Mouse (Mus musculus): Measurements from ENCODE around the gene Etv6.

GRCm38 (mm10) chr6:134086351-134086750 lies 50.9 kb downstream of the Etv6 start:
- no peak for TF ChIP-seq CTCF (IDR thresholded peaks at IDR 0.05; ENCODE audit: low read depth, low read length)
- no peak for TF ChIP-seq POLR2A (IDR thresholded peaks at IDR 0.05; ENCODE audit: borderline replicate concordance, low read depth, low read length)
